8 mouse cellular contexts compared by ENCODE assay signal in genomic region chr17:35513886-35514285, GRCm38 (mm10). TPM values are rescaled to one million over a fixed set of nuclear protein-coding genes. Genes with fewer than 3 reads are reported as not detected.
DNase-seq lines count a peak whose midpoint lies in the region; ATAC-seq and TF ChIP-seq lines count a peak whose summit lies in the region.

No protein-coding gene starts in this region.

- TF ChIP-seq CTCF in kidney, adult 2 months (conservative IDR thresholded peaks at IDR 0.05; ENCODE audit: insufficient read depth, insufficient read length, low read depth, low read length): peak; percentile 78

- 21% methylated on average over 2 of the region's 2 CpGs for WGBS in midbrain, embryonic 10.5 days
- WGBS in midbrain, embryonic 13.5 days: 18% methylated on average over 2 of the region's 2 CpGs
- 23% methylated on average over 2 of the region's 2 CpGs for WGBS in forebrain, embryonic 14.5 days
- 18% methylated on average over 2 of the region's 2 CpGs for WGBS in kidney, adult 2 months
- WGBS in liver, embryonic 11.5 days: 12% methylated on average over 2 of the region's 2 CpGs

- peak overlapping the region; percentile 58 for H3K27ac ChIP-seq in midbrain, embryonic 10.5 days (replicated peaks)
- no peak overlapping the region for H3K27ac ChIP-seq in midbrain, embryonic 13.5 days
- H3K27ac ChIP-seq in forebrain, embryonic 14.5 days (ENCODE audit: low read depth, low read length): no peak overlapping the region
- H3K27ac ChIP-seq in kidney, adult 2 months (ENCODE audit: insufficient read depth, low read depth, low read length): no peak overlapping the region
- no peak overlapping the region for H3K27ac ChIP-seq in liver, embryonic 11.5 days (ENCODE audit: low read depth, low read length)

- no peak for ATAC-seq in midbrain, embryonic 13.5 days
- ATAC-seq in forebrain, embryonic 14.5 days: no peak
- no peak for ATAC-seq in liver, embryonic 11.5 days (replicated peaks; ENCODE audit: low FRiP score)

- no peak overlapping the region for H3K4me2 ChIP-seq in midbrain, embryonic 13.5 days (replicated peaks)
- peak overlapping the region; percentile 79; the same call in 1 of the 2 replicates for H3K4me2 ChIP-seq in forebrain, embryonic 14.5 days (ENCODE audit: low read length)
- H3K4me2 ChIP-seq in liver, embryonic 11.5 days: no peak overlapping the region

- H3K9me3 ChIP-seq in midbrain, embryonic 10.5 days (replicated peaks): no peaks in the 10 kb centered on the region
- no peaks in the 10 kb centered on the region for H3K9me3 ChIP-seq in midbrain, embryonic 13.5 days
- no peaks in the 10 kb centered on the region for H3K9me3 ChIP-seq in forebrain, embryonic 14.5 days (replicated peaks; ENCODE audit: control insufficient read depth, low read length)
- H3K9me3 ChIP-seq in liver, embryonic 11.5 days (ENCODE audit: control insufficient read depth, low read length): no peaks in the 10 kb centered on the region

- peak overlapping the region; percentile 75; the same call in 1 of the 2 replicates for H3K4me3 ChIP-seq in midbrain, embryonic 10.5 days
- no peak overlapping the region for H3K4me3 ChIP-seq in midbrain, embryonic 13.5 days (replicated peaks)
- H3K4me3 ChIP-seq in forebrain, embryonic 14.5 days (ENCODE audit: low read depth, low read length): no peak overlapping the region
- H3K4me3 ChIP-seq in kidney, adult 2 months (ENCODE audit: insufficient read depth, low read depth, low read length): no peak overlapping the region
- no peak overlapping the region for H3K4me3 ChIP-seq in liver, embryonic 11.5 days (ENCODE audit: low read depth, low read length)

- no peak overlapping the region for H3K9ac ChIP-seq in midbrain, embryonic 13.5 days (replicated peaks)
- no peak overlapping the region for H3K9ac ChIP-seq in forebrain, embryonic 14.5 days (ENCODE audit: low read length)
- H3K9ac ChIP-seq in liver, embryonic 11.5 days (ENCODE audit: low read depth, low read length): no peak overlapping the region

- TF ChIP-seq POLR2A in kidney, adult 2 months (IDR thresholded peaks at IDR 0.05; ENCODE audit: low read depth, low read length): no peak

- H3K36me3 ChIP-seq in midbrain, embryonic 10.5 days: peaks cover 22% of the 10 kb centered on the region
- H3K36me3 ChIP-seq in midbrain, embryonic 13.5 days: no peaks in the 10 kb centered on the region
- no peaks in the 10 kb centered on the region for H3K36me3 ChIP-seq in forebrain, embryonic 14.5 days (ENCODE audit: control insufficient read depth, insufficient read depth, low read length)
- no peaks in the 10 kb centered on the region for H3K36me3 ChIP-seq in kidney, adult 2 months (ENCODE audit: control insufficient read depth, insufficient read depth, low read length)
- no peaks in the 10 kb centered on the region for H3K36me3 ChIP-seq in liver, embryonic 11.5 days (ENCODE audit: control insufficient read depth, insufficient read depth, low read length)

- peak; percentile 77 for DNase-seq in midbrain, embryonic 10.5 days (ENCODE audit: low spot score)
- DNase-seq in c-Kit-negative CD71-positive TER-119-positive erythroid progenitor cells, embryonic 14.5 days (ENCODE audit: low read depth, low spot score): peak; percentile 75
- DNase-seq in forebrain, embryonic 14.5 days (ENCODE audit: low spot score): peak; percentile 73
- peak; percentile 80 for DNase-seq in kidney, adult 2 months
- peak; percentile 62 for DNase-seq in liver, embryonic 11.5 days (ENCODE audit: low spot score)
- peak; percentile 48 for DNase-seq in ovary, postnatal 10 days (ENCODE audit: low spot score)
- peak; percentile 86 for DNase-seq in thymus, postnatal 25 days

- peaks cover 46% of the 10 kb centered on the region for H3K4me1 ChIP-seq in midbrain, embryonic 10.5 days
- peaks cover 37% of the 10 kb centered on the region for H3K4me1 ChIP-seq in midbrain, embryonic 13.5 days (replicated peaks)
- H3K4me1 ChIP-seq in forebrain, embryonic 14.5 days (ENCODE audit: control insufficient read depth, insufficient read depth, low read length): peaks cover 18% of the 10 kb centered on the region; the same call in 1 of the 2 replicates
- H3K4me1 ChIP-seq in kidney, adult 2 months (ENCODE audit: control insufficient read depth, insufficient read depth, low read length): no peaks in the 10 kb centered on the region; the same call in 1 of the 2 replicates
- H3K4me1 ChIP-seq in liver, embryonic 11.5 days (replicated peaks; ENCODE audit: control insufficient read depth, insufficient read depth, low read length): peaks cover 10% of the 10 kb centered on the region

- H3K27me3 ChIP-seq in midbrain, embryonic 10.5 days (ENCODE audit: low read depth, poor library complexity, severe bottlenecking): peaks cover 17% of the 10 kb centered on the region
- peaks cover 17% of the 10 kb centered on the region for H3K27me3 ChIP-seq in midbrain, embryonic 13.5 days
- no peaks in the 10 kb centered on the region for H3K27me3 ChIP-seq in forebrain, embryonic 14.5 days (replicated peaks; ENCODE audit: control insufficient read depth, insufficient read depth, low read length)
- H3K27me3 ChIP-seq in kidney, adult 2 months (replicated peaks; ENCODE audit: control insufficient read depth, insufficient read depth, low read length): no peaks in the 10 kb centered on the region
- peaks cover 9% of the 10 kb centered on the region for H3K27me3 ChIP-seq in liver, embryonic 11.5 days (replicated peaks; ENCODE audit: control insufficient read depth, insufficient read depth, low read length)

RNA-seq across cellular contexts. Expression of gene Tcf19, which starts 2.7 kb away (rescaled TPM):
- polyA plus RNA-seq in midbrain, embryonic 10.5 days (2016; fragmentation: Nextera tagmentation; extraction: Ambion mirVana): 56.7 and 58.8 TPM in 2 replicates
- 23.1 and 23.2 TPM in 2 replicates for polyA plus RNA-seq in midbrain, embryonic 13.5 days (2015; fragmentation: Nextera tagmentation; extraction: Ambion mirVana)
- polyA plus RNA-seq in forebrain, embryonic 14.5 days (2014; fragmentation: Nextera tagmentation; extraction: Ambion mirVana): 40.8 and 48.8 TPM in 2 replicates
- 5.6 and 6.0 TPM in 2 replicates for polyA plus RNA-seq in kidney, adult 2 months (2012; rRNA removed)
- 37.3 and 41.2 TPM in 2 replicates for polyA plus RNA-seq in liver, embryonic 11.5 days (2014; fragmentation: Nextera tagmentation; extraction: Ambion mirVana)

RNA-seq across cellular contexts. Expression of gene Cchcr1, which starts 3.0 kb away (rescaled TPM):
- 23.4 and 23.6 TPM in 2 replicates for polyA plus RNA-seq in midbrain, embryonic 10.5 days (2016; fragmentation: Nextera tagmentation; extraction: Ambion mirVana)
- 6.5 and 8.4 TPM in 2 replicates for polyA plus RNA-seq in midbrain, embryonic 13.5 days (2015; fragmentation: Nextera tagmentation; extraction: Ambion mirVana)
- polyA plus RNA-seq in forebrain, embryonic 14.5 days (2014; fragmentation: Nextera tagmentation; extraction: Ambion mirVana): 4.7 and 6.5 TPM in 2 replicates
- 6.9 and 7.5 TPM in 2 replicates for polyA plus RNA-seq in kidney, adult 2 months (2012; rRNA removed)
- polyA plus RNA-seq in liver, embryonic 11.5 days (2014; fragmentation: Nextera tagmentation; extraction: Ambion mirVana): 13.4 and 14.2 TPM in 2 replicates

RNA-seq across cellular contexts. Expression of gene Pou5f1, which starts 8.1 kb away (rescaled TPM):
- polyA plus RNA-seq in midbrain, embryonic 10.5 days (2016; fragmentation: Nextera tagmentation; extraction: Ambion mirVana): 0.10 TPM in 1 of 2 replicates, not detected in the other
- not detected in 2 replicates for polyA plus RNA-seq in midbrain, embryonic 13.5 days (2015; fragmentation: Nextera tagmentation; extraction: Ambion mirVana)
- polyA plus RNA-seq in forebrain, embryonic 14.5 days (2014; fragmentation: Nextera tagmentation; extraction: Ambion mirVana): 0.20 TPM in 1 of 2 replicates, not detected in the other
- not detected in 2 replicates for polyA plus RNA-seq in kidney, adult 2 months (2012; rRNA removed)
- polyA plus RNA-seq in liver, embryonic 11.5 days (2014; fragmentation: Nextera tagmentation; extraction: Ambion mirVana): not detected in 2 replicates

RNA-seq across cellular contexts. Expression of gene Psors1c2, which starts 19.1 kb away (rescaled TPM):
- 1.4 and 2.0 TPM in 2 replicates for polyA plus RNA-seq in midbrain, embryonic 10.5 days (2016; fragmentation: Nextera tagmentation; extraction: Ambion mirVana)
- 0.73 and 1.1 TPM in 2 replicates for polyA plus RNA-seq in midbrain, embryonic 13.5 days (2015; fragmentation: Nextera tagmentation; extraction: Ambion mirVana)
- 0.28 and 0.36 TPM in 2 replicates for polyA plus RNA-seq in forebrain, embryonic 14.5 days (2014; fragmentation: Nextera tagmentation; extraction: Ambion mirVana)
- polyA plus RNA-seq in kidney, adult 2 months (2012; rRNA removed): 0.19 and 0.38 TPM in 2 replicates
- 0.69 TPM in 1 of 2 replicates, not detected in the other for polyA plus RNA-seq in liver, embryonic 11.5 days (2014; fragmentation: Nextera tagmentation; extraction: Ambion mirVana)

RNA-seq across cellular contexts. Expression of gene Cdsn, which starts 38.0 kb away (rescaled TPM):
- 0.07 and 0.10 TPM in 2 replicates for polyA plus RNA-seq in midbrain, embryonic 10.5 days (2016; fragmentation: Nextera tagmentation; extraction: Ambion mirVana)
- 0.06 and 0.11 TPM in 2 replicates for polyA plus RNA-seq in midbrain, embryonic 13.5 days (2015; fragmentation: Nextera tagmentation; extraction: Ambion mirVana)
- 0.06 TPM in 1 of 2 replicates, not detected in the other for polyA plus RNA-seq in forebrain, embryonic 14.5 days (2014; fragmentation: Nextera tagmentation; extraction: Ambion mirVana)
- polyA plus RNA-seq in kidney, adult 2 months (2012; rRNA removed): 0.67 and 1.3 TPM in 2 replicates
- 0.17 TPM in 1 of 2 replicates, not detected in the other for polyA plus RNA-seq in liver, embryonic 11.5 days (2014; fragmentation: Nextera tagmentation; extraction: Ambion mirVana)
